Mouse (Mus musculus) erythroblast, embryonic 14.5 days (primary cell): ENCODE measurements around the gene Kcnj10.

ENCODE experiments used
- GATA1 ChIP-seq: IDR thresholded peaks from 2 replicates; pipeline ENCODE4 v1.6.1; 2012; ENCODE audit warnings: low read length, inconsistent platforms, mixed read lengths
- TAL1 ChIP-seq: IDR thresholded peaks from 3 replicates; pipeline ENCODE4 v1.6.1; 2012; ENCODE audit warnings: low read length, inconsistent platforms, mixed read lengths

DNA sequence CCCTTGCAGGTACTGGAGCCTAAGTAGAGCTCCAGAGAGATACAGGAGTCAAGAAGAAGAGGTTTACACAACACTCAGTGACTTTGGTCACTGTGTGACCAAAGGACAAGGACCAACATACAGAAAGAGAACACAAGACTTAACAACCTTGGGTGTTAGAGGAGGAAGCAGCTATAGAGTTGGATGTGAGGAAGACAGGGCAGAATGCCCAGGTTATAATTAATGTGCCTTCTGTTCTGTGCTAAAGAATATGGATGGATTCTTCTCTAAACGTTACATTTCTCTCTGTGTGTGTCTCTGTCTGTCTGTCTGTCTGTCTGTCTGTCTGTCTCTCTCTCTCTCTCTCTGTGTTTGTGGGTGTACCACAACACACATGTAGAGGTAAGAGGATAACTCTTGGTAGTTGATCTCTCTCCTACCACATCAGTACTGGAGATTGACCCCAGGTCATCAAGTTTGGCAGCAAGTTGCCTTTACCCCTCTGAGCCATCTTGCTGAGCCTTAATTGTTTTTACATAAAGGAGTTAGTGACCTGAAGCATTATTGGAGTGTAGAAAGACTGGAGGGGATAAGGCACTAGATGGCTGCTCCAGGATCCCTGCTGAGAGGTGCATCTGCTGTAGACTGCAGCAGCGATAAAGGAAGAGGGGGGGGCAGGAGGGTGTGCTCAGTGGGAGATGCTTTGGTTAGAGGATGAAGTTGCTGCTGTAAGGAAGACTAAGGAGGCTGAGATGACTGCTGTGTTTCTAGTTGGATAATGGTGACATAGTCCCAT is 3.4 kb upstream of the Kcnj10 start:
- no peak for TF ChIP-seq GATA1
- TF ChIP-seq TAL1 = no peak
